Mouse (Mus musculus): ENCODE data around the gene Cfap126.
"Not testable (repeated sequence)": the region's sequence is repeated elsewhere in the genome, so short reads cannot be mapped to it uniquely, and the experiment has no call there.

Gene Cfap126

GRCm38 (mm10) chr1:171122932-171123331, 9.2 kb downstream of the Cfap126 start:
- no peak for DNase-seq (ENCODE audit: low spot score in 2 of 2)

GRCm38 (mm10) chr1:171124398-171124797, 10.7 kb downstream of the Cfap126 start:
- DNase-seq (ENCODE audit: low spot score in 2 of 2): no peak

GRCm38 (mm10) chr1:171129251-171129650, 15.5 kb downstream of the Cfap126 start:
- DNase-seq (ENCODE audit: low spot score in 2 of 2): no peak

DNA sequence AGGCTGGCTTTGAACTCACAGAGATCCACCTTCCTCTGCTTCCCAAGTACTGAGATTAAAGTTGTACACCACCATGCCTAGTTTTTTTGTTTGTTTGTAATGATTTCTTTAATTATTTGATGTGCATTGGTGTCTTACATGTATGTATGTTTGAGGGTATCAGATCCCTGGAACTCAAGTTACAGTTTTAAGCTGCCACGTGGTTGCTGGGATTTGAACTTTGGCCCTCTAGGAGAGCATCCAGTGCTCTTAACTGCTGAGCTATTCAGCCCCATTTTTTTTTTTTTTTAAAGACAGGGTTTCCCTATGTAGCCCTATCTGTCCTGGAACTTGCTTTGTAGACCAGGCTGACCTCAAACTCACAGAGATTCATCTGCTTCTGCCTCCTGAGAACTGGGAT, 17.3 kb downstream of the Cfap126 start:
- DNase-seq (ENCODE audit: low spot score in 2 of 2): no peak

DNA sequence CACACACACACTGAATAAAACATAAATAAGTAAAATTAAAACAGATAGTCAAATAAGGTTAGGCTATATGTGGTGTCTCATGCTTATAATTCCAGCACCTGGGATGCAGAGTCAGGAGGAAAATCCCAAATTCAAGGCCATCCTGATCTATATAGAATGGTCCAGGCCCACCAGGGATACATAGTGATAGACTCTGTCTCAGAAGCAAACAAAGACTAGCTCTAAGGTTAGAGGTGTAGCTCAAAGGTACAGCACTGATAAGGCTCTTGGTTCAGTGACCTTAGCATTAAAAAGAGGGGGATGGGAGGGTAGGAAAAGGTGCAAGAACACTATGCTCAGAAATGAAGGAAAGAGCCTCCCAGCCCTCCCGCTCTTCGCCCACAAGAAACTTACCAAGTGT, 21.9 kb downstream of the Cfap126 start:
- DNase-seq (ENCODE audit: low spot score in 2 of 2): no peak

DNA sequence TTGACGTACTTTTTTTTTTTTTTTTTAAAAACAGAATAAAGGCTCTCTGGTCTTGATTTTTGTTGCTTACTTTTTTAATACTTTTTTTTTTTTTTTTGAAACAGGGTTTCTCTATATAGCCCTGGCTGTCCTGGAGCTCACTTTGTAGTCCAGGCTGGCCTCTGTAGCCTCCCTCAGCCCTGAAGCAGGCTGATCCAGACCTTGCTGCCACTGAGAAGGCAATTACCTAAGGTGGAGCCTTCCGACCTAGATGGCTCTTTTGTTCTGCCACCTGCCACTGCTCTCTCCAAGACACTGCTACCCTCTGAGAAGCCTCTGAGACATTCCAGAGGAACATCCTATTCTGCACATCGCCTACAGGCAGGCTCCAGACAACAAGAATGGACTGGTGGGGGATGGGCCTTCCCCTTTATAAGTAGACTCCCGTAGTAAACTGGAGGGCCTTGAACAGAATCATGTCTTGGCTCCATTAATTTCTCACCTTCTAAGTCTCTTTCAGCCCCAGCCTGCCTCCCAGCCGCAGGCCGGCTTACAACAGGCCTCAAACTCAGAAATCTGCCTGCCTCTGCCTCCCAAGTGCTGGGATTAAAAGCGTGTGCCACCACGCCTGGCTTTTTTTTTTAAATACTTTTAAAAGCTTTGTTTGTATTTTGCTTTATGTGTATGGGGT, 23.9 kb downstream of the Cfap126 start:
- DNase-seq (ENCODE audit: low spot score in 2 of 2): not testable (repeated sequence)

GRCm38 (mm10) chr1:171142981-171143380, 29.3 kb downstream of the Cfap126 start:
- DNase-seq (ENCODE audit: low spot score in 2 of 2): not testable (repeated sequence)

DNA sequence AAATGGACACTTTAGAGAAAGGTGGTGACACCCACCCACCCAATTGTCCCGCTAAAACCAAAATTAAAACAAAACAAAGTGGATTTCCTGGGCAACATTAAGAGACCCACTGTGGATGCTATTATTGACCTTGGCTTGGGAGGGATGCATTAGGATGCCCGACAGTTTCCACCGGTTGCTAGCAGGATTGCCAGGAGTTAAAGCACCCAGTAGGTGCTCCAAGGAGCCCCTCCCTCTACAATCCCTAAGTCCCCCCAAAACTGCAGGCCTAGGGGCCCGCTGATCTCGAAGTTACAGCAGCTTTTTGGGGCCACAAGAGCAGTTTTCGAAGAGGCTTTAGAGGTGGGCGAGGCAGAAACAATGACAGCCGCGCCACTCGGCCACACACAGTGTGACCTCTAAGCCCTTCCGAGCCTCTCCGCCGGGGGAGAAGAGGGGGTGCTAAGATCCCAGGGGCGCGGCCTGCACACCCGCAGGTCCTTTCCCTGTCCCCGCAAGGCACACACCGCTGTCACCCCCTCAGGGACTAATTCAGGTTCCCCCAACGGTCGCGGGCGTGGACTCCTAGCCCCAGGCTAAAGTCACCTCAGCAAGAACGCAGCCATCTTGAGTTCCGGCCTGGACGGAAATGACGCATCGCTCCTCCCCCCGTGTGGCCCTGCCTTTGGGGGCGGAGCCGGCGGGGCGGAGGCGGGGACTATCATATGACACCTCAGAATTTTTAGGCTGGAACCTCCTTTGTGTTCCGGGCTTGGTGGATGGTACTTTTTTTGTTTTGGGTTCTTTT, 36.4 kb downstream of the Cfap126 start, which contains the start of the genes Sdhc and Mpz:
Gene Sdhc, minus strand, starts transcription at position 630 of the 787 bp plus-strand sequence.
Gene Mpz, plus strand, starts transcription at position 738 of the 787 bp plus-strand sequence.
- DNase-seq (ENCODE audit: low spot score in 2 of 2): peak; percentile 96 to 98

GRCm38 (mm10) chr1:171150838-171151391, 37.2 kb downstream of the Cfap126 start:
- DNase-seq (ENCODE audit: low spot score in 2 of 2): peak in 1 of 2 experiments; percentile 18

DNA sequence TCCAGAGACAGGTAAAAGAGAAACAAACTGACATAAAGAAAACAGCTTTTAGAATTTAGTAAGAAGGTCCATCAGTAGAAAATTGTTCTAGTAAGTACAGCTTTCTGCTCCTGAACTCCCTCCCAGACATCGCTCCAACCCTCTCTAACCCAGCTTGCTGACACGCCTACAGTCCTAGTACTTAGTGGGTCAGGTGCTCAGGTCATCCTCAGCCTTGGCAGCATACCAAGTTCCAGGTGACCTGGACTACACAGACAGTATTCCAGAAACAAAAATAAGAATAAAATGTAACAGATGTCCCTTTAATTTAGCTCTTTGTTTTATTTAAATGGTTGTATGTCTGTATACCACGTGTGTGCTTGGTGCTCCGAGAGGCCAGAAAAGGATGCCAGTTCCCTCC, 38.2 kb downstream of the Cfap126 start:
- no peak for DNase-seq (ENCODE audit: low spot score in 2 of 2)

GRCm38 (mm10) chr1:171156644-171157043, 42.9 kb downstream of the Cfap126 start:
- no peak for DNase-seq (ENCODE audit: low spot score in 2 of 2)

- DNase-seq (ENCODE audit: low spot score in 2 of 2): no peak
Observed at GRCm38 (mm10) chr1:171157965-171158364, 44.2 kb downstream of the Cfap126 start.

DNA sequence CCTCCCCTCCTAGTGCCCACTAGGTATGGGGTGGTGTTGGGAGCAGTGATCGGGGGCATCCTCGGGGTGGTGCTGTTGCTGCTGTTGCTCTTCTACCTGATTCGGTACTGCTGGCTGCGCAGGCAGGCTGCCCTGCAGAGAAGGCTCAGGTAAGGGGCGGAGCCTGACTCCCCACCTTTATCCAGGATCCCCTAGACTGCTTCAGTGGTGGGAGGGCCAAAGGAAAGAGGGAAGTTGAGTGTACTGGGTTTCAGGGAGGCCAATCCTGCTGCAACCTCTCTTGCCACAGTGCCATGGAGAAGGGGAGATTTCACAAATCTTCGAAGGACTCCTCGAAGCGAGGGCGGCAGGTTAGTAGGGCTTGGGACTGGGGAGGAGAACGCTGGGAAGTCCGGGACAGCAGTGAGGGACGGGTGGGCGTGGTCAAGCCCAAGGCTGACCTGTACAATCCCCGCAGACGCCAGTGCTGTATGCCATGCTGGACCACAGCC, 45.8 kb downstream of the Cfap126 start:
- no peak for DNase-seq (ENCODE audit: low spot score in 2 of 2)

- no peak for DNase-seq (ENCODE audit: low spot score in 2 of 2)
Observed at GRCm38 (mm10) chr1:171162526-171162925, 48.8 kb downstream of the Cfap126 start.

- DNase-seq (ENCODE audit: low spot score in 2 of 2): no peak
Observed at GRCm38 (mm10) chr1:171164258-171164657, 50.5 kb downstream of the Cfap126 start.

DNA sequence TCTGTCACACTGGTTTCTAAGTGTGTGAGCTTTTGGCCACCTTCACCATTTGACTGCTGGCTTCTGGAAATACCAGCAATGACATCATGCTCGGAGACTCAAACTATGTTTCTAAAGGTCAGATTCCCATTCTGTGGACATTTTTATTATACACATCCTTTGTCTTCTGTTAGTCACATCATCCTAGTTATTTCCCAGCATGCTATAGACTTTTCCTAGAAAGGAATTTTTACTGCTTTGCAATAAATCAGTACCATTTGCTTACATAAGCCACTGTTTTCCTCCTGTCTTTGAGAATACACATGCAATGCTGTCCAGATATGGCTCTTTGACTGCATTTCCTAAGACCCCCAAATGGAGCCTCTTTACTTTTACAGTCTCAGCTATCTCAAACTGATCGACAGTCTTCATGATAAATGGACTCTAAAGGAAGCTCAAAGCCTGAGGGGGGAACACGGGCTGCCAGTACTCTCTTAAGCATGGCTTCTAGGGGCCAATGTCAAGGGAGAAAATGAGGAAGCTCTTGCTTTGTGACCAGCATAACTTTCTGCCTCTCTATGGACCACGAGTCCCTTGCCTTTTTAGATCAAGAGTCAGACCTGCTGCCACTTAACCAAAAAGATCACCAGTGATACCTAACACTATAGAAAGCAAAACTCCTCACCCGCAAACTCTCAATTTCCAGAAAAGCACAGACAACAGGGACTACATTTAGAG, 52.1 kb downstream of the Cfap126 start:
- DNase-seq (ENCODE audit: low spot score in 2 of 2): no peak

GRCm38 (mm10) chr1:171168906-171169305, 55.2 kb downstream of the Cfap126 start:
- no peak for DNase-seq (ENCODE audit: low spot score in 2 of 2)

DNA sequence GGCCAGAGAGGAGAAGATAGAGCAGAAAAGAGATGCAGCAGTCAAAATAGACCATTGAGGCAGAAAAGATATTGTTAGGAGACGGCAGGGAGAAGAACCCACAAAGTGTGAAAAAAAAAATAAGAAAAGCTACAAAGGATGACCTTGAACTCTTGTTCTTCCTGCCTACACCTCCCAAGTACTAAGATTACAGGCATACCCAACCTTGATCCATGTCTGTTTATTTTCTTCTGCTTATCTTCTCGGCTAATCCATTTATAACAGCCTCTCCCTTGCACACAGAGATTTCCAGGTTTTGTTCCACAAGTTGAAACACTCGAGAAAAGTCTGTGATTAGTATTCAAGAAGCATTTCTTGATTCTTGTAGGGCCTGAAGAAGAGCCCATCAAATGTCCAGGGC, 56.2 kb downstream of the Cfap126 start:
- no peak for DNase-seq (ENCODE audit: low spot score in 2 of 2)

DNA sequence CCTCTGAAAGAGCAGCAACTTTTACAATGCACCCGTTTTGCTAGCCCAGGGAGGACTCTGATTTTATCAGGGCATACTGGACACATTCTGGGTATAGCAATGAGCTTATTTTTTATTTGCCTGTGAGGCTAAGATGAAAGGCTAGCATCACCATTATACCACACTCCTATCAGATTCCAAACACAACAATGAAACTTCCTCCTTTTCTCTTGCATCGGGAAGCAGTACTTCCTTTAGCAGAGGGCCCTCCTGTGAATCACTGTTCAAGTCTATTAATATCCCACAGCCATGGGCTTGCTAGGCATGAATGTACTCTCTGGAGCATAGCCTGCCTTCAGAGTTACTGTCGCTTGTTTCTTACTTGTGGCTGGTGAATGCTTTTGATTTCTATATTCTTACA, 57.4 kb downstream of the Cfap126 start:
- no peak for DNase-seq (ENCODE audit: low spot score in 2 of 2)

DNA sequence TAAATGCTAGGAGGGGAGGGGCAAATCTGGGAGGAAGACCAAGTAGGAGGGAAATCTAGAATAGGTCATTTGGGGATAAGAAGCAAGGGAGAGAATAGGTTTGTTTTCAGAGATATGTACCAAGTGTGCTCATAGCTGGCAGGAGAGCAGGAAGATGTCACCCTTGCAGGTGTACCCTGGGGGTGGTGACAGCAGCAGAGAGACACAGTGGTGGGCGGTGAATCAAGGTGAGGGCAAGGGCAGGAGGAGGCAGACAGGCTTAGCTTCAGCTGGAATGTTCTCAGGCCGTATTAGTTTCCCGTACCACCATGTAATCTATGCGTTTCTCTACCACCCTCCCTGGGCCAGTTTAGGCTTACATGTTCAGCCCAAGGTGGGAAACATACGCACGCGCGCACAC, 59.1 kb downstream of the Cfap126 start:
- no peak for DNase-seq (ENCODE audit: low spot score in 2 of 2)
